Mouse (Mus musculus) MEL (cell line): ENCODE measurements around the gene Mmd. TPM values are rescaled to one million over a fixed set of nuclear protein-coding genes. Genes with fewer than 3 reads are reported as not detected.

Experiments
- DNase-seq: peaks from one replicate; pipeline ENCODE4 v3.0.0; 2011; ENCODE audit warnings: low read depth, low spot score
- H3K27ac ChIP-seq: 2 replicates; pipeline ENCODE4 v1.5.1; 2012; ENCODE audit warnings: low read depth, mild to moderate bottlenecking, control low read depth, low read length, moderate library complexity; ENCODE audit not compliant: control insufficient read depth
- H3K27me3 ChIP-seq, 2 experiments: fragments of 150-350 bp in 1 of 2; sonication (generic) in 1 of 2; 2 replicates each; pipeline ENCODE4 v1.6.1; 2012; ENCODE audit warnings: low read length in 2 of 2, mild to moderate bottlenecking in 2 of 2, improper control_type of control experiment in 1 of 2, moderate library complexity in 1 of 2; ENCODE audit not compliant: insufficient read depth in 2 of 2, control insufficient read depth in 1 of 2
- H3K36me3 ChIP-seq, 2 experiments: 2 replicates each; pipeline ENCODE4 v1.6.1; 2012 to 2014; ENCODE audit warnings: low read length in 2 of 2, improper control_type of control experiment in 1 of 2, inconsistent platforms in 1 of 2, mild to moderate bottlenecking in 1 of 2; ENCODE audit not compliant: insufficient read depth in 2 of 2, control insufficient read depth in 1 of 2
- H3K4me1 ChIP-seq, 2 experiments: fragments of 150-350 bp in 1 of 2; sonication (generic) in 1 of 2; 2 replicates each; pipeline ENCODE4 v1.6.1; 2012; ENCODE audit warnings: low read length in 2 of 2, improper control_type of control experiment in 1 of 2, mild to moderate bottlenecking in 1 of 2; ENCODE audit not compliant: insufficient read depth in 2 of 2, control insufficient read depth in 1 of 2
- H3K4me3 ChIP-seq, 2 experiments: fragments of 150-350 bp in 1 of 2; sonication (generic) in 1 of 2; 2 replicates each; pipeline ENCODE4 v1.5.1; 2012; ENCODE audit warnings: low read depth in 2 of 2, low read length in 2 of 2, mild to moderate bottlenecking in 2 of 2, moderate library complexity in 2 of 2, control low read depth in 1 of 2, improper control_type of control experiment in 1 of 2; ENCODE audit not compliant: control insufficient read depth in 1 of 2, insufficient read depth in 1 of 2
- H3K79me2 ChIP-seq: 2 replicates; pipeline ENCODE4 v1.6.1; 2012; ENCODE audit warnings: mild to moderate bottlenecking, low read length, moderate library complexity; ENCODE audit not compliant: control insufficient read depth, poor library complexity, insufficient read depth
- H3K9ac ChIP-seq: 2 replicates; pipeline ENCODE4 v1.6.1; 2012; ENCODE audit warnings: low read depth, mild to moderate bottlenecking, control low read depth, low read length, moderate library complexity; ENCODE audit not compliant: control insufficient read depth, poor library complexity, severe bottlenecking
- H3K9me3 ChIP-seq: fragments of 150-350 bp; sonication (generic); replicated peaks from 2 replicates; pipeline ENCODE4 v1.6.1; 2012; ENCODE audit warnings: mild to moderate bottlenecking, low read length, improper control_type of control experiment, moderate library complexity; ENCODE audit not compliant: insufficient read depth
- CHD1 ChIP-seq: IDR thresholded peaks from 2 replicates; pipeline ENCODE4 v1.6.1; 2012; ENCODE audit warnings: low read depth, mild to moderate bottlenecking, inconsistent platforms, low read length, improper control_type of control experiment
- CTCF ChIP-seq, 3 experiments: IDR thresholded peaks in 2 of 3; conservative IDR thresholded peaks in 1 of 3; 2 replicates each; pipeline ENCODE4 v1.5.1; 2011 to 2012; ENCODE audit warnings: low read length in 3 of 3, low read depth in 2 of 3, mild to moderate bottlenecking in 2 of 3, improper control_type of control experiment in 1 of 3, inconsistent platforms in 1 of 3, mixed read lengths in 1 of 3, moderate library complexity in 1 of 3; ENCODE audit not compliant: control insufficient read depth in 1 of 3, insufficient read depth in 1 of 3, poor library complexity in 1 of 3, severe bottlenecking in 1 of 3
- E2F4 ChIP-seq: IDR thresholded peaks from 2 replicates; pipeline ENCODE4 v1.6.1; 2011; ENCODE audit warnings: low read depth, low read length, improper control_type of control experiment, borderline replicate concordance
- ELF1 ChIP-seq: IDR thresholded peaks from 2 replicates; pipeline ENCODE4 v1.6.1; 2014; ENCODE audit warnings: low read depth, mild to moderate bottlenecking, inconsistent platforms, low read length, improper control_type of control experiment, moderate library complexity
- EP300 ChIP-seq, 2 experiments: IDR thresholded peaks; 2 replicates each; pipeline ENCODE4 v1.6.1; 2011; ENCODE audit warnings: improper control_type of control experiment in 2 of 2, low read length in 2 of 2, low read depth in 1 of 2, mild to moderate bottlenecking in 1 of 2
- ETS1 ChIP-seq: IDR thresholded peaks from 2 replicates; pipeline ENCODE4 v1.6.1; 2012; ENCODE audit warnings: low read depth, mild to moderate bottlenecking, inconsistent platforms, low read length, improper control_type of control experiment, moderate library complexity
- GABPA ChIP-seq: IDR thresholded peaks from 2 replicates; pipeline ENCODE4 v1.6.1; 2012; ENCODE audit warnings: low read depth, mild to moderate bottlenecking, inconsistent platforms, low read length, improper control_type of control experiment, moderate library complexity
- HCFC1 ChIP-seq: IDR thresholded peaks from 2 replicates; pipeline ENCODE4 v1.6.1; 2012; ENCODE audit warnings: low read depth, mild to moderate bottlenecking, inconsistent platforms, low read length, improper control_type of control experiment, moderate library complexity
- JUND ChIP-seq: IDR thresholded peaks from 2 replicates; pipeline ENCODE4 v1.6.1; 2011; ENCODE audit warnings: low read depth, mild to moderate bottlenecking, improper control_type of control experiment, low read length
- KAT2A ChIP-seq: conservative IDR thresholded peaks from 2 replicates; pipeline ENCODE4 v1.6.1; 2012; ENCODE audit warnings: low read depth, low read length, improper control_type of control experiment, inconsistent platforms
- MAZ ChIP-seq: IDR thresholded peaks from 2 replicates; pipeline ENCODE4 v1.6.1; 2012; ENCODE audit warnings: low read depth, mild to moderate bottlenecking, inconsistent platforms, low read length, improper control_type of control experiment
- MEF2A ChIP-seq: IDR thresholded peaks from 2 replicates; pipeline ENCODE4 v1.6.1; 2014; ENCODE audit warnings: low read depth, mild to moderate bottlenecking, inconsistent platforms, low read length, improper control_type of control experiment; ENCODE audit not compliant: poor library complexity, insufficient replicate concordance, severe bottlenecking; ENCODE audit errors: extremely low read depth
- MYB ChIP-seq: IDR thresholded peaks from 2 replicates; pipeline ENCODE4 v1.6.1; 2011; ENCODE audit warnings: mild to moderate bottlenecking, low read depth, low read length, improper control_type of control experiment
- POLR2AphosphoS5 ChIP-seq: IDR thresholded peaks from 2 replicates; pipeline ENCODE4 v1.6.1; 2012; ENCODE audit warnings: low read depth, borderline replicate concordance, mild to moderate bottlenecking, inconsistent platforms, low read length, moderate library complexity, mixed read lengths
- RAD21 ChIP-seq: IDR thresholded peaks from 2 replicates; pipeline ENCODE4 v1.6.1; 2011; ENCODE audit warnings: mild to moderate bottlenecking, low read depth, low read length, improper control_type of control experiment
- SMC3 ChIP-seq: IDR thresholded peaks from 2 replicates; pipeline ENCODE4 v1.6.1; 2011; ENCODE audit warnings: low read depth, low read length, improper control_type of control experiment
- UBTF ChIP-seq: IDR thresholded peaks from 2 replicates; pipeline ENCODE4 v1.6.1; 2012; ENCODE audit warnings: low read depth, mild to moderate bottlenecking, inconsistent platforms, low read length, improper control_type of control experiment, moderate library complexity, borderline replicate concordance; ENCODE audit not compliant: insufficient read depth
- USF1 ChIP-seq: IDR thresholded peaks from 2 replicates; pipeline ENCODE4 v1.6.1; 2014; ENCODE audit warnings: low read depth, mild to moderate bottlenecking, inconsistent platforms, low read length, improper control_type of control experiment, moderate library complexity
- ZKSCAN1 ChIP-seq: IDR thresholded peaks from 2 replicates; pipeline ENCODE4 v1.6.1; 2012; ENCODE audit warnings: low read depth, mild to moderate bottlenecking, inconsistent platforms, low read length, improper control_type of control experiment, moderate library complexity
- ZMIZ1 ChIP-seq: IDR thresholded peaks from 2 replicates; pipeline ENCODE4 v1.6.1; 2012; ENCODE audit warnings: low read depth, mild to moderate bottlenecking, inconsistent platforms, low read length, improper control_type of control experiment, moderate library complexity
- ZNF384 ChIP-seq: IDR thresholded peaks from 2 replicates; pipeline ENCODE4 v1.6.1; 2012; ENCODE audit warnings: low read depth, mild to moderate bottlenecking, inconsistent platforms, low read length, improper control_type of control experiment
- polyA plus RNA-seq, 2 experiments: library from polyadenylated mRNA; stranded (reverse) in 1 of 2; unstranded in 1 of 2; fragments of >175 nt in 1 of 2; fragments of >200 nt in 1 of 2; gene quantifications; 2 replicates each; pipeline versions ENCODE4 v1.2.1 to v1.2.4; 2012; ENCODE audit warnings: low replicate concordance in 2 of 2, low read depth in 1 of 2; ENCODE audit not compliant: insufficient read length in 2 of 2, insufficient read depth in 1 of 2, missing spikeins in 1 of 2
- total RNA-seq: library from RNA; depleted of rRNA; stranded (reverse); fragments of 300-350 nt; gene quantifications from 2 replicates; pipeline ENCODE4 v1.2.3, GENCODE M21; 2012

Mmd gene
- total and polyA plus RNA-seq, 3 experiments = 7.4 to 15.5 TPM; not detected in 1

- H3K36me3 ChIP-seq = no peaks in the 10 kb centered on the region; a peak in 1 of 4 replicates
- no peaks in the 10 kb centered on the region for H3K79me2 ChIP-seq
- H3K9ac ChIP-seq = no peak overlapping the region
- H3K27me3 ChIP-seq = peaks cover 2 to 12% of the 10 kb centered on the region in 2 experiments; a peak in 3 of 4 replicates
- TF ChIP-seq POLR2AphosphoS5 (no peak), ZNF384 (no peak), JUND (no peak), CHD1 (no peak), ETS1 (no peak), GABPA (no peak), ZKSCAN1 (no peak), RAD21 (no peak), MEF2A (no peak), MYB (no peak), E2F4 (no peak), ELF1 (no peak), MAZ (no peak), ZMIZ1 (no peak), SMC3 (no peak), KAT2A (no peak), EP300 (IDR thresholded peaks at IDR 0.05; ENCODE audit: low read depth in 1 of 2, low read length in 2 of 2) (no peak)
- TF ChIP-seq, all 39 proteins: peak for 0
- Histone ChIP-seq H3K9me3 (no peaks in the 10 kb centered on the region), H3K4me3 (no peak overlapping the region), H3K27ac (no peak overlapping the region), H3K4me1 (no peaks in the 10 kb centered on the region; a peak in 1 of 4 replicates)
- no peak for DNase-seq
These were observed 10.6 kb upstream of the Mmd start for GRCm38 (mm10) chr11:90238657-90239056.

GRCm38 (mm10) chr11:90240652-90241330 lies 8.5 kb upstream of the Mmd start:
- Histone ChIP-seq H3K27me3 (peaks cover 5 to 9% of the 10 kb centered on the region in 2 experiments), H3K4me1 (no peaks in the 10 kb centered on the region; a peak in 1 of 4 replicates), H3K27ac (no peak overlapping the region), H3K9me3 (no peaks in the 10 kb centered on the region), H3K36me3 (no peaks in the 10 kb centered on the region; a peak in 1 of 4 replicates), H3K9ac (no peak overlapping the region), H3K4me3 (no peak overlapping the region), H3K79me2 (no peaks in the 10 kb centered on the region)
- DNase-seq = no peak
- TF ChIP-seq E2F4 (no peak), CTCF (IDR thresholded peaks at IDR 0.05 in 2 of 3, conservative IDR thresholded peaks at IDR 0.05 in 1 of 3; ENCODE audit: control insufficient read depth in 1 of 3, insufficient read depth in 1 of 3, low read depth in 2 of 3, low read length in 3 of 3, poor library complexity in 1 of 3, severe bottlenecking in 1 of 3) (no peak), UBTF (no peak), GABPA (no peak), MYB (no peak), ELF1 (no peak), HCFC1 (no peak), MEF2A (no peak), USF1 (no peak), JUND (no peak), ZMIZ1 (no peak)
